Mouse (Mus musculus): ENCODE data around the gene D130052B06Rik. TPM values are rescaled to one million over a fixed set of nuclear protein-coding genes. Genes with fewer than 3 reads are reported as not detected.
A peak's percentile ranks its signal among the peaks of the same experiment; 100 is the strongest.

The D130052B06Rik gene
- polyA plus RNA-seq (2015; fragmentation: Nextera tagmentation; extraction: Ambion mirVana) = not detected in 2 replicates

DNA sequence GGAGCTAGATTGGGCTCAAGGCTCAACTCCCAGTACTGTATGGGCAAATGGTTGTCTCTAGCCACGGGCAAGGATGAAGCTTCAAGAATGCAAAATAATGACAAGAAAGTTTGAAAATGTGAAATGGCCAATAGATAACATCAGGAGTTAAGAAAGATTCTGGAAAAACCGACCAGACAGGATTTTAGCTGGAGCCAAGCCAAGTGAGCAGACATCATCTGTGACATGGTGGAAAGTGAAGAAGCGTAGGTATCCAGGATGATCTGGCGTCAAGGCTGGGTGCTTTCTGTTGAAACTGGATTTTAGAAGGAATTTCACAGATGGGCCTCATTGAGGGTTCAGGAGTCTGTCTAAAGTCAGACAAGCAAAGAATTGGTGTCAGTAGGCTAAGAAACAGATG is at the start of gene D130052B06Rik:
TSS of gene D130052B06Rik (plus strand) at position 317 of the 400 bp plus-strand sequence.
- Histone ChIP-seq H3K27me3 (ENCODE audit: control insufficient read depth, insufficient read depth, low read length) (no peaks in the 10 kb centered on the region), H3K9me3 (replicated peaks; ENCODE audit: control insufficient read depth, low read length) (no peaks in the 10 kb centered on the region), H3K36me3 (ENCODE audit: control insufficient read depth, insufficient read depth) (no peaks in the 10 kb centered on the region), H3K4me3 (ENCODE audit: low read length) (no peak within 1 kb of the TSS), H3K4me2 (ENCODE audit: low read depth, low read length) (no peak within 1 kb of the TSS), H3K4me1 (ENCODE audit: control insufficient read depth, insufficient read depth, low read length) (no peaks in the 10 kb centered on the region), H3K9ac (ENCODE audit: low read length) (no peak within 1 kb of the TSS), H3K27ac (ENCODE audit: low read length) (no peak within 1 kb of the TSS)
- WGBS = 67% methylated on average over 4 of the region's 4 CpGs
- no peak for ATAC-seq (replicated peaks; ENCODE audit: extremely low read depth, insufficient read depth, low FRiP score)

GRCm38 (mm10) chr11:33550861-33551560 is 48.1 kb upstream of the D130052B06Rik start:
- H3K9me3 ChIP-seq (replicated peaks; ENCODE audit: control insufficient read depth, low read length) = no peaks in the 10 kb centered on the region
- no peak overlapping the region for H3K27ac ChIP-seq (ENCODE audit: low read length)
- H3K36me3 ChIP-seq (ENCODE audit: control insufficient read depth, insufficient read depth) = no peaks in the 10 kb centered on the region
- no peaks in the 10 kb centered on the region for H3K27me3 ChIP-seq (ENCODE audit: control insufficient read depth, insufficient read depth, low read length)
- no peaks in the 10 kb centered on the region for H3K4me1 ChIP-seq (ENCODE audit: control insufficient read depth, insufficient read depth, low read length)
- peak overlapping the region; percentile 42 for H3K4me2 ChIP-seq (ENCODE audit: low read depth, low read length)
- no peak overlapping the region for H3K9ac ChIP-seq (ENCODE audit: low read length)
- no peak for ATAC-seq (replicated peaks; ENCODE audit: extremely low read depth, insufficient read depth, low FRiP score)
- WGBS = 49% methylated on average over 14 of the region's 14 CpGs
- no peak overlapping the region for H3K4me3 ChIP-seq (ENCODE audit: low read length)

DNA sequence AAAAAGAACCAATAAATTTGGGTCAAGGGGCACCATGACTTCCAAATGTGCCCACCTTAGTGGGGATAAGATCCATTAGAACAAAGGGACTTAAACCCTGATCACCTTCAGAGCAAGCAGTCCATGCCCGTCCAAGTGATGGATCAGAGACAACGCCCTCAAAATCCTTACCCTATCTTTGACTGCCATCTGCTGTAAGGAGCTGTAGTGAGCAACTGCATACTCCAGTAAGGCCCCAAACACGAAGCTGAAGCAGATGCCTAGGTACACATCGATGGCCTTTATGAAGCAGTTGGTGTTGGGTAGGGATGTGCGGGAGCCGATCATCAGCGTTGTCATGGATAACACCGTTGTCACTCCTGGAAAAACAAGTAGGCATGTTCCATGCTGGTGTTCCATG is 45.0 kb upstream of the D130052B06Rik start:
- 74% methylated on average over 8 of the region's 8 CpGs for WGBS
- Histone ChIP-seq H3K4me3 (ENCODE audit: low read length) (no peak overlapping the region), H3K36me3 (ENCODE audit: control insufficient read depth, insufficient read depth) (no peaks in the 10 kb centered on the region), H3K27ac (ENCODE audit: low read length) (no peak overlapping the region), H3K27me3 (ENCODE audit: control insufficient read depth, insufficient read depth, low read length) (no peaks in the 10 kb centered on the region), H3K4me1 (ENCODE audit: control insufficient read depth, insufficient read depth, low read length) (no peaks in the 10 kb centered on the region), H3K9ac (ENCODE audit: low read length) (no peak overlapping the region), H3K9me3 (replicated peaks; ENCODE audit: control insufficient read depth, low read length) (no peaks in the 10 kb centered on the region), H3K4me2 (ENCODE audit: low read depth, low read length) (no peak overlapping the region)
- ATAC-seq (replicated peaks; ENCODE audit: extremely low read depth, insufficient read depth, low FRiP score) = no peak

DNA sequence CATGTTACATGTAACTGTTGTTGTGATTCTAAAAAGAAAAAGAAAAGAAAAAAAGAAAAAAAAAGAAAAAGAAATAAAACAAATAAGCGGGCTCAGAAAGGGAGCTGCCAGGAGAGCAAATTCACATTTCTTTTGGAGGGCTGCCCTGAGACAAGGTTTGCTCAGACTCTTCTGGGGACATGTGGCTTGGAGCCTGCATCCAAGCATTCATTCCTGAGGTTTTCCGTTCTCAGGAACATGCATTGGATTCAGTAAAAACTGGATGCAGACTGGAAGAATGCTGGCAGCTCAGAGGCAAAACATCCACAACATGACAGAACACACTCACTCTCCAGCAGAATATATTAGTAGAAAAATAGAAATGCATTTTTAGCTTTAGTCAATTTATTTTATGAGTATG is 35.2 kb upstream of the D130052B06Rik start:
- Histone ChIP-seq H3K4me3 (ENCODE audit: low read length) (no peak overlapping the region), H3K9me3 (replicated peaks; ENCODE audit: control insufficient read depth, low read length) (no peaks in the 10 kb centered on the region; the same call in 1 of the 2 replicates), H3K4me2 (ENCODE audit: low read depth, low read length) (no peak overlapping the region), H3K9ac (ENCODE audit: low read length) (no peak overlapping the region), H3K4me1 (ENCODE audit: control insufficient read depth, insufficient read depth, low read length) (no peaks in the 10 kb centered on the region), H3K27me3 (ENCODE audit: control insufficient read depth, insufficient read depth, low read length) (no peaks in the 10 kb centered on the region), H3K27ac (ENCODE audit: low read length) (no peak overlapping the region), H3K36me3 (ENCODE audit: control insufficient read depth, insufficient read depth) (no peaks in the 10 kb centered on the region)
- 79% methylated on average over 2 of the region's 2 CpGs for WGBS
- no peak for ATAC-seq (replicated peaks; ENCODE audit: extremely low read depth, insufficient read depth, low FRiP score)

- no peak overlapping the region for H3K4me3 ChIP-seq (ENCODE audit: low read length)
- H3K9ac ChIP-seq (ENCODE audit: low read length) = no peak overlapping the region
- H3K4me2 ChIP-seq (ENCODE audit: low read depth, low read length) = no peak overlapping the region
- no peak for ATAC-seq (replicated peaks; ENCODE audit: extremely low read depth, insufficient read depth, low FRiP score)
- no peak overlapping the region for H3K27ac ChIP-seq (ENCODE audit: low read length)
- H3K36me3 ChIP-seq (ENCODE audit: control insufficient read depth, insufficient read depth) = no peaks in the 10 kb centered on the region
- no peaks in the 10 kb centered on the region for H3K4me1 ChIP-seq (ENCODE audit: control insufficient read depth, insufficient read depth, low read length)
- H3K27me3 ChIP-seq (ENCODE audit: control insufficient read depth, insufficient read depth, low read length) = no peaks in the 10 kb centered on the region
- no peaks in the 10 kb centered on the region for H3K9me3 ChIP-seq (replicated peaks; ENCODE audit: control insufficient read depth, low read length)
These were observed 28.7 kb upstream of the D130052B06Rik start for GRCm38 (mm10) chr11:33570413-33570812.

GRCm38 (mm10) chr11:33574944-33575343 is 24.2 kb upstream of the D130052B06Rik start:
- ATAC-seq (replicated peaks; ENCODE audit: extremely low read depth, insufficient read depth, low FRiP score) = no peak

GRCm38 (mm10) chr11:33578859-33579258 is 20.2 kb upstream of the D130052B06Rik start, which contains the start of gene Gabrp:
Gene Gabrp (minus strand): TSS chr11:33578959.
- 47% methylated on average over 6 of the region's 6 CpGs for WGBS
- no peaks in the 10 kb centered on the region for H3K9me3 ChIP-seq (replicated peaks; ENCODE audit: control insufficient read depth, low read length)
- no peaks in the 10 kb centered on the region for H3K4me1 ChIP-seq (ENCODE audit: control insufficient read depth, insufficient read depth, low read length)
- no peaks in the 10 kb centered on the region for H3K36me3 ChIP-seq (ENCODE audit: control insufficient read depth, insufficient read depth)
- ATAC-seq (replicated peaks; ENCODE audit: extremely low read depth, insufficient read depth, low FRiP score) = no peak
- no peak within 1 kb of the TSS for H3K4me3 ChIP-seq (ENCODE audit: low read length)
- H3K4me2 ChIP-seq (ENCODE audit: low read depth, low read length) = no peak within 1 kb of the TSS
- no peaks in the 10 kb centered on the region for H3K27me3 ChIP-seq (ENCODE audit: control insufficient read depth, insufficient read depth, low read length)
- no peak within 1 kb of the TSS for H3K27ac ChIP-seq (ENCODE audit: low read length)
- no peak within 1 kb of the TSS for H3K9ac ChIP-seq (ENCODE audit: low read length)

More at GRCm38 (mm10) chr11:33574944-33575343, 24.2 kb upstream of the D130052B06Rik start:
- Histone ChIP-seq H3K27me3 (ENCODE audit: control insufficient read depth, insufficient read depth, low read length) (no peaks in the 10 kb centered on the region), H3K9ac (ENCODE audit: low read length) (no peak overlapping the region), H3K27ac (ENCODE audit: low read length) (no peak overlapping the region), H3K36me3 (ENCODE audit: control insufficient read depth, insufficient read depth) (no peaks in the 10 kb centered on the region), H3K4me1 (ENCODE audit: control insufficient read depth, insufficient read depth, low read length) (no peaks in the 10 kb centered on the region), H3K4me2 (ENCODE audit: low read depth, low read length) (no peak overlapping the region), H3K9me3 (replicated peaks; ENCODE audit: control insufficient read depth, low read length) (no peaks in the 10 kb centered on the region), H3K4me3 (ENCODE audit: low read length) (no peak overlapping the region)
- 86% methylated on average over 3 of the region's 3 CpGs for WGBS

GRCm38 (mm10) chr11:33579621-33580020 is 19.5 kb upstream of the D130052B06Rik start:
- H3K4me1 ChIP-seq (ENCODE audit: control insufficient read depth, insufficient read depth, low read length) = no peaks in the 10 kb centered on the region
- ATAC-seq (replicated peaks; ENCODE audit: extremely low read depth, insufficient read depth, low FRiP score) = no peak
- H3K4me2 ChIP-seq (ENCODE audit: low read depth, low read length) = no peak overlapping the region
- H3K9me3 ChIP-seq (replicated peaks; ENCODE audit: control insufficient read depth, low read length) = no peaks in the 10 kb centered on the region
- H3K4me3 ChIP-seq (ENCODE audit: low read length) = no peak overlapping the region
- 40% methylated on average over 3 of the region's 3 CpGs for WGBS
- H3K27ac ChIP-seq (ENCODE audit: low read length) = no peak overlapping the region
- no peaks in the 10 kb centered on the region for H3K27me3 ChIP-seq (ENCODE audit: control insufficient read depth, insufficient read depth, low read length)
- no peaks in the 10 kb centered on the region for H3K36me3 ChIP-seq (ENCODE audit: control insufficient read depth, insufficient read depth)
- no peak overlapping the region for H3K9ac ChIP-seq (ENCODE audit: low read length)

GRCm38 (mm10) chr11:33586614-33587013 is 12.5 kb upstream of the D130052B06Rik start:
- Histone ChIP-seq H3K27ac (ENCODE audit: low read length) (no peak overlapping the region), H3K4me1 (ENCODE audit: control insufficient read depth, insufficient read depth, low read length) (no peaks in the 10 kb centered on the region), H3K9ac (ENCODE audit: low read length) (no peak overlapping the region), H3K36me3 (ENCODE audit: control insufficient read depth, insufficient read depth) (no peaks in the 10 kb centered on the region), H3K9me3 (replicated peaks; ENCODE audit: control insufficient read depth, low read length) (no peaks in the 10 kb centered on the region), H3K4me2 (ENCODE audit: low read depth, low read length) (no peak overlapping the region), H3K4me3 (ENCODE audit: low read length) (no peak overlapping the region), H3K27me3 (ENCODE audit: control insufficient read depth, insufficient read depth, low read length) (no peaks in the 10 kb centered on the region; the same call in 1 of the 2 replicates)
- ATAC-seq (replicated peaks; ENCODE audit: extremely low read depth, insufficient read depth, low FRiP score) = no peak
- 73% methylated on average over 6 of the region's 6 CpGs for WGBS

Data from heart, embryonic 16.5 days (tissue).